Mouse (Mus musculus): ENCODE data around the gene Ccdc182.

Gene Ccdc182

GRCm38 (mm10) chr11:88328813-88329595, 35.1 kb downstream of the Ccdc182 start:
- no peak for DNase-seq (ENCODE audit: low spot score)

DNA sequence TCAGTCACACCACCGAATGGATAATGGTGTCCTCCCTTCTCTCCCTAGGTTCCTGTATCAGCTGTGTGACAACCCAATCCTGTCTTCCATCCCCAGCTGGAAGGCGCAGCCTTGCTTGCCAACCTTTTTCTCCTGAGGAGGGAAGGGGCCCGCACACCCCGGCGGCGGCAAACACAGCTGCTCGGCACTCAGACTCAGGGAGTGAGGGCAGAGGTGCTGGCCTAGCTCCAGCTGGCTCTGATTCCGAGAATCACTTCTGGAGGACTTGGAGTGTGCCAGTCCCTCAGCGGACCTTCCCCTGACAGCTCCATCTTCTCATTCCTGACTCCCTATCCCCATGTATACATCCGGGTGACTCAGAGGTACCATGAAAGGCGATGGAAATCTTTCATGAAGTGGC, 36.9 kb downstream of the Ccdc182 start:
- DNase-seq (ENCODE audit: low spot score): no peak

GRCm38 (mm10) chr11:88331722-88332121, 37.9 kb downstream of the Ccdc182 start:
- no peak for DNase-seq (ENCODE audit: low spot score)

GRCm38 (mm10) chr11:88332309-88332934, 38.6 kb downstream of the Ccdc182 start:
- DNase-seq (ENCODE audit: low spot score): no peak

DNA sequence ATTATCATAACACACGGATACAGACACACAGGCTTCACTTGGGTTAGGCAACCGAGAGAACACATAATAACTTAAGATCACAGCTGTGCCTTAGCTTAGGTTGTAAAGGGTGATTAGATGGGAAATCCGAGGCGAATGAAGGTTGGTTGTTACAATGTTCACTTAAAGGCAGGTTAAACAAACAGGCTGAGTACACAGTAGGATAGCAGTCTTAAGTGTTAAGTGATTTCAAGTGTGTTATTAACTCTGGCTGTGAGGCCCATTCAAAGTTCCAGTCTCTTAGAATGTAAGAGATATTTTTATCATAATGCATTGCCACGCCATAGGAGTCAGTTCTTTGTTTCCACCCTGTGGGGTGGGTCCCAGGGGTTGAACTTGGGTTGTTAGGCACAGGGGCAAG, 41.0 kb downstream of the Ccdc182 start:
- DNase-seq (ENCODE audit: low spot score): no peak

GRCm38 (mm10) chr11:88337926-88338325, 44.1 kb downstream of the Ccdc182 start:
- no peak for DNase-seq (ENCODE audit: low spot score)

All from spleen, adult 12 weeks (tissue).